Mouse (Mus musculus): ENCODE measurements around the gene Catsperg1. TPM values are rescaled to one million over a fixed set of nuclear protein-coding genes. Genes with fewer than 3 reads are reported as not detected.
"Not testable (repeated sequence)": the region's sequence is repeated elsewhere in the genome, so short reads cannot be mapped to it uniquely, and the experiment has no call there.

Gene Catsperg1
- total and polyA plus RNA-seq, 3 experiments, result 0.68 to 2.0 (median 0.93) TPM

DNA sequence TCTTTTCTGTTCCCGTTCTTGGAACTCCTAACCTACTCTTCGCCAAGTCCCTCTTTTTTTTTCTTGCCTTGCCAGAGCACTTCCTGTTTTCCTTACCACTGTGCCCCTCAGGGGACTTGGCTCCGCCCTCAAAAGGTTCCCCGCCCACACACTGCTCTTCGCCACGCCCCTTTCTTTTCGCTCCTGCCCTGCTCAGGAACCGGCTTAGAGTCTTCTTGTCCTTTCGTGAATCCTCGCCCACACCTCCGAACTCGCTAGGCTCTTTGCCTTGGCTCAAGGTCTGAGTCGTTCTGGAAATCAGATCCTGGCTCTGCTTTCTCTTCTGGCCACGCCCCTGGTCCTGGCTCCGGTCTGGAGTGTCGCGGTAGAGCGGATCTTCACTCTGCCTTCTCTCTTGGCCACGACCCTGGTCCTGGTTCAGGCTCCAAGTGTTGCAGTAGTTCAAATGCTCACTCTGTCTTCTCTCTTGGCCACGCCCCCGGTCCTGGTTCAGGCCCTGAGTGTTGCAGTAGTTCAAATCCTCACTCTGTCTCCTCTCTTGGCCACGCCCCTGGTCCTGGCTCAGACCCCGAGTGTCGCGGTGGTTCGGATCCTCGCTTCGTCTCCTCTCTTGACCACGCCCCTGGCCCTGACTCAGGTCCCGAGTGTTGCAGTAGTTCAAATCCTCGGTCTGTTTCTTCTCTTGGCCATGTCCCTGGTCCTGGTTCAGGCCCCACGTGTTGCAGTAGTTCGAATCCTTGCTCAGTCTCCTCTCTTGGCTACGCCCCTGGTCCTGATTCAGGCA is 2.2 kb downstream of the Catsperg1 start:
- in situ Hi-C loops (cut with MboI; ENCODE audit: low pct_ligation_motif_present, low pct_unique_long_range_greater_than_20kb, low sequenced_read_pairs), result loop anchor here (5.0 kb wide), 1 partner anchor 36 kb away; the partner anchor contains the start of gene 2200002D01Rik
- peak; percentile 94 for DNase-seq (ENCODE audit: extremely low read depth)
- Histone ChIP-seq H3K4me2 (ENCODE audit: insufficient read depth, low read depth, poor library complexity, severe bottlenecking) (peak overlapping the region; percentile 9), H3K9me3 (replicated peaks; ENCODE audit: low read length) (peaks cover 5% of the 10 kb centered on the region), H3K79me2 (replicated peaks; ENCODE audit: control insufficient read depth, extremely low read depth, insufficient read depth, poor library complexity, severe bottlenecking) (no peaks in the 10 kb centered on the region), H3K27me3 (replicated peaks) (no peaks in the 10 kb centered on the region), H3K4me1 (ENCODE audit: control insufficient read depth in 1 of 2, insufficient read depth in 2 of 2) (peaks cover 0 to 10% of the 10 kb centered on the region in 2 experiments; a peak in 2 of 4 replicates), H3K36me3 (replicated peaks in 1 of 2; ENCODE audit: control insufficient read depth in 1 of 2, insufficient read depth in 1 of 2, low read length in 1 of 2) (no peaks in the 10 kb centered on the region), H3K9ac (ENCODE audit: insufficient read depth, low read depth) (0 out of 2 replicates have a peak overlapping the region, but pooled peaks have one; percentile 1), H3K4me3 (replicated peaks in 1 of 3; ENCODE audit: low read depth in 2 of 3, low read length in 2 of 3, poor library complexity in 1 of 3) (peak overlapping the region; percentile 40 to 52 (median 52)), H3K27ac (ENCODE audit: insufficient read depth, low read depth) (peak overlapping the region; percentile 47)
- TF ChIP-seq EP300 (IDR thresholded peaks at IDR 0.05; ENCODE audit: low read length) (no peak), MAX (IDR thresholded peaks at IDR 0.05; ENCODE audit: low read length) (no peak), SMC3 (IDR thresholded peaks at IDR 0.05; ENCODE audit: low read depth, low read length) (no peak), MXI1 (IDR thresholded peaks at IDR 0.05; ENCODE audit: low read depth, low read length) (no peak), IRF4 (IDR thresholded peaks at IDR 0.05; ENCODE audit: low read depth, low read length) (no peak), CHD2 (IDR thresholded peaks at IDR 0.05; ENCODE audit: low read length) (no peak), NELFE (IDR thresholded peaks at IDR 0.05; ENCODE audit: low read depth, low read length) (no peak), ZMIZ1 (IDR thresholded peaks at IDR 0.05; ENCODE audit: low read depth, low read length) (no peak), E2F4 (IDR thresholded peaks at IDR 0.05; ENCODE audit: insufficient replicate concordance, low read depth, low read length) (no peak), SIN3A (IDR thresholded peaks at IDR 0.05; ENCODE audit: low read length) (peak; percentile 63; the same call in 1 of the 2 replicates), BHLHE40 (IDR thresholded peaks at IDR 0.05; ENCODE audit: low read depth, low read length) (no peak), GABPA (IDR thresholded peaks at IDR 0.05; ENCODE audit: insufficient replicate concordance, low read depth, low read length) (no peak), JUN (IDR thresholded peaks at IDR 0.05; ENCODE audit: insufficient read depth, low read depth, low read length) (no peak), ETS1 (conservative IDR thresholded peaks at IDR 0.05; ENCODE audit: low read depth, low read length) (no peak), MAZ (IDR thresholded peaks at IDR 0.05; ENCODE audit: low read depth, low read length) (no peak; the same call in 1 of the 2 replicates), NRF1 (IDR thresholded peaks at IDR 0.05; ENCODE audit: low read depth, low read length) (no peak), UBTF (IDR thresholded peaks at IDR 0.05; ENCODE audit: low read depth, low read length) (no peak), RCOR1 (conservative IDR thresholded peaks at IDR 0.05; ENCODE audit: low read depth, low read length) (no peak), KAT2A (IDR thresholded peaks at IDR 0.05; ENCODE audit: insufficient replicate concordance, low read length) (no peak), ZNF384 (IDR thresholded peaks at IDR 0.05; ENCODE audit: low read depth, low read length) (peak; percentile 83), CHD1 (IDR thresholded peaks at IDR 0.05; ENCODE audit: low read depth, low read length) (no peak), POLR2A (IDR thresholded peaks at IDR 0.05; ENCODE audit: low read depth, low read length) (peak; percentile 36; the same call in 1 of the 2 replicates), ZKSCAN1 (IDR thresholded peaks at IDR 0.05; ENCODE audit: borderline replicate concordance, low read depth, low read length) (no peak), TBP (conservative IDR thresholded peaks at IDR 0.05; ENCODE audit: low read depth, low read length) (no peak), RAD21 (IDR thresholded peaks at IDR 0.05; ENCODE audit: low read depth, low read length) (no peak), MYC (IDR thresholded peaks at IDR 0.05; ENCODE audit: low read depth, low read length) (no peak), ELF1 (IDR thresholded peaks at IDR 0.05; ENCODE audit: low read depth, low read length) (peak; percentile 85), POLR2AphosphoS2 (IDR thresholded peaks at IDR 0.05; ENCODE audit: low read depth, low read length) (no peak), MEF2A (IDR thresholded peaks at IDR 0.05; ENCODE audit: borderline replicate concordance, low read depth, low read length) (no peak), MAFK (IDR thresholded peaks at IDR 0.05; ENCODE audit: insufficient replicate concordance, low read length) (no peak), TCF12 (IDR thresholded peaks at IDR 0.05; ENCODE audit: low read depth, low read length) (no peak), CTCF (conservative IDR thresholded peaks at IDR 0.05 in 1 of 2, IDR thresholded peaks at IDR 0.05 in 1 of 2; ENCODE audit: low read depth in 2 of 2, low read length in 2 of 2) (no peak), USF2 (conservative IDR thresholded peaks at IDR 0.05; ENCODE audit: low read depth, low read length) (no peak)
- dilution Hi-C loops (cut with MboI; ENCODE audit: extremely low pct_ligation_motif_present, extremely low pct_unique_long_range_greater_than_20kb, low sequenced_read_pairs), result no loop called here

DNA sequence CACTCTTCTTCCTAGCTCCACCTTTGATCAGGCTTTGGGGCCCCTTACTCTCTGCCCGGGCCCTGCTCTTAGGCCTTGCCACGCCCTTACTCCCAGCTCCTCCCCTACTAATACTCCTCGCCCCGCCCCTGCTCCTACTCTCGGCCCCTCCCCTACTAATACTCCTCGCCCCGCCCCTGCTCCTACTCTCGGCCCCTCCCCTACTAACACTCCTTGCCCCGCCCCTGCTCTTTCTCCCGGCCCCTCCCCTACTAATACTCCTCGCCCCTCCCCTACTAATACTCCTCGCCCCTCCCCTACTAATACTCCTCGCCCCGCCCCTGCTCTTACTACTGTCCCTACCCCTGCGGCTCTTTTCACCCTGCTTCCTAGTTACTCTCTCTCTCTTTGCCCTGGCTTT is 2.8 kb downstream of the Catsperg1 start:
- peak; percentile 60 for DNase-seq (ENCODE audit: extremely low read depth)
- peak overlapping the region; percentile 9 for H3K4me2 ChIP-seq (ENCODE audit: insufficient read depth, low read depth, poor library complexity, severe bottlenecking)
- peaks cover 0 to 10% of the 10 kb centered on the region in 2 experiments; a peak in 2 of 4 replicates for H3K4me1 ChIP-seq (ENCODE audit: control insufficient read depth in 1 of 2, insufficient read depth in 2 of 2)
- in situ Hi-C loops (cut with MboI; ENCODE audit: low pct_ligation_motif_present, low pct_unique_long_range_greater_than_20kb, low sequenced_read_pairs), result loop anchor here (5.0 kb wide), 1 partner anchor 36 kb away; the partner anchor contains the start of gene 2200002D01Rik
- peak overlapping the region; percentile 40 to 52 (median 52) for H3K4me3 ChIP-seq (replicated peaks in 1 of 3; ENCODE audit: low read depth in 2 of 3, low read length in 2 of 3, poor library complexity in 1 of 3)
- H3K9me3 ChIP-seq (replicated peaks; ENCODE audit: low read length); H3K27me3 ChIP-seq (replicated peaks); H3K79me2 ChIP-seq (replicated peaks; ENCODE audit: control insufficient read depth, extremely low read depth, insufficient read depth, poor library complexity, severe bottlenecking); dilution Hi-C loops (cut with MboI; ENCODE audit: extremely low pct_ligation_motif_present, extremely low pct_unique_long_range_greater_than_20kb, low sequenced_read_pairs); H3K36me3 ChIP-seq (replicated peaks in 1 of 2; ENCODE audit: control insufficient read depth in 1 of 2, insufficient read depth in 1 of 2, low read length in 1 of 2): not testable (repeated sequence)
- peak overlapping the region; percentile 47 for H3K27ac ChIP-seq (ENCODE audit: insufficient read depth, low read depth)
- 0 out of 2 replicates have a peak overlapping the region, but pooled peaks have one; percentile 1 for H3K9ac ChIP-seq (ENCODE audit: insufficient read depth, low read depth)

Data from CH12.LX (cell line).